Mouse (Mus musculus) lung, adult 18-20 months (tissue): ENCODE data around the gene Rhox2c.
"Not testable (repeated sequence)": the region's sequence is repeated elsewhere in the genome, so short reads cannot be mapped to it uniquely, and the experiment has no call there.

Source experiments
- DNase-seq, 2 experiments: peaks; one replicate each; pipeline ENCODE4 v3.0.0; 2022; ENCODE audit warnings: mixed read lengths in 2 of 2

Rhox2c gene

GRCm38 (mm10) chrX:37453380-37453779, at the start of gene Rhox2c:
Rhox2c (plus strand) TSS chrX:37453680.
- DNase-seq: not testable (repeated sequence)

GRCm38 (mm10) chrX:37411767-37412166, 41.7 kb upstream of the Rhox2c start, which contains the start of gene Rhox2b:
Rhox2b (plus strand) TSS chrX:37412067.
- DNase-seq: not testable (repeated sequence)

GRCm38 (mm10) chrX:37432194-37432593, 21.3 kb upstream of the Rhox2c start, which contains the start of gene Rhox4b:
Rhox4b (plus strand) TSS chrX:37432494.
- DNase-seq: not testable (repeated sequence)

DNA sequence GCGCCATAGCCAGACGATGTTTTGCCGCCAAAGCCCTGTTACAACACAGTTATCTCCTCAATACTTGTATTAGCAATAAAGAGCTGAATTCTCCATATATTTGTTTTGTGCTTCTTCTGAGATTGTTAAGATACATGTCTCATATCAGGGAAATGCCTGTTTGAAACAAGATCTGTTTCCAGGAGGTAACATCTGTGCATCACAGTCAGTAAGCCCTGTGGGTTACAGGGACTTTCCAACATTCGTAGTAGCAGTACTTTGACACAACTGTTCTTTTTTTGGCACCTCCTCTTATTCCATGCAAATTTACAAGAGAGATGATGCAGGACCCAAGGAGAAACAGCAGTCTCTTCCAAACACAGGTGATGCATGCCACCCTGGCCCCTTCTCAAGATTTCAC, 4.8 kb downstream of the Rhox2c start, which contains the start of gene Rhox3c:
Gene Rhox3c (plus strand): TSS at position 301 of the 400 bp plus-strand sequence.
- DNase-seq: not testable (repeated sequence)

- not testable (repeated sequence) for DNase-seq
These were observed 26.6 kb downstream of the Rhox2c start, which contains the start of gene Rhox4c for GRCm38 (mm10) chrX:37480037-37480436. Rhox4c (plus strand) TSS chrX:37480337.

DNA sequence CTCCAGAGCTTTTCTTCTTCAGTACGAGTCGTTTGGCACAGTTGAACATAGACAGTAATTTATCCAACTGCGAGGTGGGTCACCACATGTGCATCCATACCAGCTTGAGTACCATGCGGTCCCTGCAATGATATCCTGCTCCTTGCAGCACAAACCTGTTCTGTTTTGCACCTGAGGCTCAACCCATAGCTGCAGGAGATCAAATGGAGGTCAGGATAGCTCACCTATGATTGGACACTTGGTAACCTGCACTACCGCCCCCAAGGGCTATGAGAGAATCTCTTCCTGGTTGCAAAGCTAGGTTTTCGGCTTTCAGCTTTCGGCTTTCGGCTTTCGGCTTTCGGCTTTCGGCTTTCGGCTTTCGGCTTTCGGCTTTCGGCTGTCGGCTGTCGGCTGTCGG, 60.6 kb downstream of the Rhox2c start, which contains the start of gene Rhox4d:
Gene Rhox4d (plus strand): TSS at position 301 of the 400 bp plus-strand sequence.
- DNase-seq: not testable (repeated sequence)
